Mouse (Mus musculus): ENCODE measurements at regions not wholly inside any gene's neighbourhood (a gene's known extent, or its start where the extent isn't known, plus 50 kb on each side); places are given as distances from the start of the nearest gene placed in this dataset.

GRCm38 (mm10) chr10:108083220-108083619, 78.8 kb upstream of the Ppp1r12a start:
- no peak overlapping the region for H3K9ac ChIP-seq (ENCODE audit: low read length)
- H3K36me3 ChIP-seq (ENCODE audit: control insufficient read depth, insufficient read depth, low read length), result no peaks in the 10 kb centered on the region
- no peak overlapping the region for H3K4me3 ChIP-seq (ENCODE audit: low read depth, low read length)
- no peak overlapping the region for H3K4me2 ChIP-seq (ENCODE audit: low read depth, severe bottlenecking)
- DNase-seq (ENCODE audit: low spot score) (no peak), ATAC-seq (ENCODE audit: insufficient number of reproducible peaks, low FRiP score, low TSS enrichment, low read depth) (no peak)
- no peaks in the 10 kb centered on the region for H3K9me3 ChIP-seq (ENCODE audit: control insufficient read depth, low read length)
- no peaks in the 10 kb centered on the region for H3K27me3 ChIP-seq (ENCODE audit: control insufficient read depth, insufficient read depth, low read length)
- no peak overlapping the region for H3K27ac ChIP-seq (replicated peaks; ENCODE audit: low read depth, low read length)
- no peaks in the 10 kb centered on the region for H3K4me1 ChIP-seq (ENCODE audit: control insufficient read depth, insufficient read depth, low read length)

- H3K4me3 ChIP-seq (ENCODE audit: low read depth, low read length), result no peak overlapping the region
- H3K9me3 ChIP-seq (ENCODE audit: control insufficient read depth, low read length), result no peaks in the 10 kb centered on the region
- no peaks in the 10 kb centered on the region for H3K27me3 ChIP-seq (ENCODE audit: control insufficient read depth, insufficient read depth, low read length)
- no peaks in the 10 kb centered on the region for H3K4me1 ChIP-seq (ENCODE audit: control insufficient read depth, insufficient read depth, low read length)
- no peak overlapping the region for H3K4me2 ChIP-seq (ENCODE audit: low read depth, severe bottlenecking)
- H3K9ac ChIP-seq (ENCODE audit: low read length), result no peak overlapping the region
- ATAC-seq (ENCODE audit: insufficient number of reproducible peaks, low FRiP score, low TSS enrichment, low read depth), result no peak
- H3K36me3 ChIP-seq (ENCODE audit: control insufficient read depth, insufficient read depth, low read length), result no peaks in the 10 kb centered on the region
- DNase-seq (ENCODE audit: low spot score), result no peak
- H3K27ac ChIP-seq (replicated peaks; ENCODE audit: low read depth, low read length), result no peak overlapping the region
- WGBS, result 73% methylated on average over 5 of the region's 5 CpGs
Measured at GRCm38 (mm10) chr10:108075144-108075543, 86.8 kb upstream of the Ppp1r12a start.

GRCm38 (mm10) chr10:108073828-108074227, 88.2 kb upstream of the Ppp1r12a start:
- Histone ChIP-seq H3K36me3 (ENCODE audit: control insufficient read depth, insufficient read depth, low read length) (no peaks in the 10 kb centered on the region), H3K9me3 (ENCODE audit: control insufficient read depth, low read length) (no peaks in the 10 kb centered on the region), H3K4me2 (ENCODE audit: low read depth, severe bottlenecking) (no peak overlapping the region), H3K27me3 (ENCODE audit: control insufficient read depth, insufficient read depth, low read length) (no peaks in the 10 kb centered on the region), H3K4me1 (ENCODE audit: control insufficient read depth, insufficient read depth, low read length) (no peaks in the 10 kb centered on the region), H3K4me3 (ENCODE audit: low read depth, low read length) (no peak overlapping the region), H3K27ac (replicated peaks; ENCODE audit: low read depth, low read length) (no peak overlapping the region), H3K9ac (ENCODE audit: low read length) (no peak overlapping the region)
- 87% methylated on average over 4 of the region's 4 CpGs for WGBS
- DNase-seq (ENCODE audit: low spot score) (no peak), ATAC-seq (ENCODE audit: insufficient number of reproducible peaks, low FRiP score, low TSS enrichment, low read depth) (no peak)

DNA sequence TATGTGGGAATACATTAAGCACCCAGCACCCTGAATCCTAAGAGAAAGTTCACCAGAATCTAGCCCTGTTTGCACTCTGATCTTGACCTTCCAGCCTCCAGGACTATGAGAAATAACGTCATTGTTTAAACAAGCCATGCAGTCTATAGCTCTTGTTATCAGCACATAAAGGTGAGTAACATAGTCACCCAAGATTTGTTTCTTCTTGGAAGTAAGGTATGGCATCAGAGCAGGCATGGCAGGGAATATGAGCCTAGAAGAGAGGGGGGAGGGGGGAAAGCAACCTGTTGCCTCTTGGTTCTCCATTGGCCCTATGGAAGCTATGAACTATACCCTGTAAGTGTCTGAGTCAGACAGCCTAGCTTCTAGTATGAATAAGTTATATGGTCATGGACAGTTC, 89.8 kb upstream of the Ppp1r12a start:
- 97% methylated on average over 1 of the region's 1 CpGs for WGBS
- Histone ChIP-seq H3K4me3 (ENCODE audit: low read depth, low read length) (no peak overlapping the region), H3K4me2 (ENCODE audit: low read depth, severe bottlenecking) (no peak overlapping the region), H3K9me3 (ENCODE audit: control insufficient read depth, low read length) (no peaks in the 10 kb centered on the region), H3K27ac (replicated peaks; ENCODE audit: low read depth, low read length) (no peak overlapping the region), H3K9ac (ENCODE audit: low read length) (no peak overlapping the region), H3K36me3 (ENCODE audit: control insufficient read depth, insufficient read depth, low read length) (no peaks in the 10 kb centered on the region), H3K4me1 (ENCODE audit: control insufficient read depth, insufficient read depth, low read length) (no peaks in the 10 kb centered on the region), H3K27me3 (ENCODE audit: control insufficient read depth, insufficient read depth, low read length) (no peaks in the 10 kb centered on the region)
- ATAC-seq (ENCODE audit: insufficient number of reproducible peaks, low FRiP score, low TSS enrichment, low read depth) (no peak), DNase-seq (ENCODE audit: low spot score) (no peak)

DNA sequence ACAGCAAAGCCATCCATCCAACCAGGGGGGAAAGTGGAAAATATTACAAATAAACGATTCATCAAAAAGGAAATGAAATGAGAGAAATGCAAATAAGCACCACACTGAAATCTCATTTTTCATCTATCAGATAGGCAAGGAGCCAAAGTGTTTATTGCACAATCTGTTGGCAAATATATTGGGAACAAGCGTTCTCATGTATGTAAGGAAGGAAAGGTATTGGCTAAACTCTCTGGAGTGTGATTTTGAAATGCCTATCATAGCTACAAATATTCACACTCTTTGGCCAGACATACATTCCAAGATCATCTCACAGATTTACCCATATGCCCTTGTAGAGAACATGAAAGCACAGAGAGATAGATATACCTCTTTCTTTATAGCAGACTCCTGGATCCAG, 90.6 kb upstream of the Ppp1r12a start:
- Histone ChIP-seq H3K9ac (ENCODE audit: low read length) (no peak overlapping the region), H3K27ac (replicated peaks; ENCODE audit: low read depth, low read length) (no peak overlapping the region), H3K4me3 (ENCODE audit: low read depth, low read length) (no peak overlapping the region), H3K36me3 (ENCODE audit: control insufficient read depth, insufficient read depth, low read length) (no peaks in the 10 kb centered on the region), H3K27me3 (ENCODE audit: control insufficient read depth, insufficient read depth, low read length) (no peaks in the 10 kb centered on the region), H3K4me2 (ENCODE audit: low read depth, severe bottlenecking) (no peak overlapping the region), H3K9me3 (ENCODE audit: control insufficient read depth, low read length) (no peaks in the 10 kb centered on the region), H3K4me1 (ENCODE audit: control insufficient read depth, insufficient read depth, low read length) (no peaks in the 10 kb centered on the region)
- 90% methylated on average over 2 of the region's 2 CpGs for WGBS
- DNase-seq (ENCODE audit: low spot score) (no peak), ATAC-seq (ENCODE audit: insufficient number of reproducible peaks, low FRiP score, low TSS enrichment, low read depth) (no peak)

DNA sequence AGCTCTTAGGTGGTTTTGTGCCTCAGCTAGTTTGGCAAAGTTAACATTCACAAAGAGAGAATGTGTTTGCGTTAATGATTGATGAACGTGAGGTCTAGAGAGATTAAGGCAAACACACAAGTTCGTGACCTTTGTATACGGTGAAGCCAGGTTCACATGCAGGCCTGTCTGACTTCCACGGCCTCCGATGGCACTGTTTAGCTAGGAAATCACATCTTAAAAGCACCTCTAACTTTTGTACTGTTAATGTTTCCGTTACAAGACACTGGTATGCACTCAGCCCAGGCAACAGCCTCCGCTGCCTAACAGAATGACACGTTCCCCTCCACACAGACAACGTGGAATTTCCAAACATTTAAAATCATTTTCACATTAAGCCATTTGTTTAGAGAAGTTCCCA, 94.3 kb upstream of the Ppp1r12a start:
- H3K27ac ChIP-seq (replicated peaks; ENCODE audit: low read depth, low read length), result no peak overlapping the region
- H3K4me3 ChIP-seq (ENCODE audit: low read depth, low read length), result no peak overlapping the region
- 64% methylated on average over 10 of the region's 10 CpGs for WGBS
- H3K9me3 ChIP-seq (ENCODE audit: control insufficient read depth, low read length), result no peaks in the 10 kb centered on the region
- no peak for ATAC-seq (ENCODE audit: insufficient number of reproducible peaks, low FRiP score, low TSS enrichment, low read depth)
- H3K4me1 ChIP-seq (ENCODE audit: control insufficient read depth, insufficient read depth, low read length), result no peaks in the 10 kb centered on the region
- H3K36me3 ChIP-seq (ENCODE audit: control insufficient read depth, insufficient read depth, low read length), result no peaks in the 10 kb centered on the region
- DNase-seq (ENCODE audit: low spot score), result no peak
- no peak overlapping the region for H3K4me2 ChIP-seq (ENCODE audit: low read depth, severe bottlenecking)
- H3K27me3 ChIP-seq (ENCODE audit: control insufficient read depth, insufficient read depth, low read length), result no peaks in the 10 kb centered on the region
- H3K9ac ChIP-seq (ENCODE audit: low read length), result no peak overlapping the region

DNA sequence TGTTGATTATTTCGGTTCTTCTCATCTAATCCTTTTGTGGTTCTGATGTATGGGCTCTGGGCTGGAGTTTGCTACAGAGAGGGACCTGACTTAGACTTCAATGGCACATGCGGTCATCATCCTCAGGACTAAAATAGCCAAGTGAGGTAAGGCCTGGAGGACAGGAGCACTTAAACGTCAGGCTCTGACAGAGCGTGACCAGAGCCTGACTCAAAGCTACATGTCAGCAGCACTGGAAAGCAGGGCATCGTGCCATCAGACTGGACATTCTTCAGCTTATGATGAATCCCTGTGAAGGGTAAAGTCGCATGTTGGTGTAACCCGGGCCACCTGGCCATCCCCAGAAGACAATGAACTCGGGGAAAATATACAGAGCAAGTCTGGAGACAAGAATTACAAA, 95.8 kb upstream of the Ppp1r12a start:
- ATAC-seq (ENCODE audit: insufficient number of reproducible peaks, low FRiP score, low TSS enrichment, low read depth) (no peak), DNase-seq (ENCODE audit: low spot score) (no peak)
- no peaks in the 10 kb centered on the region for H3K4me1 ChIP-seq (ENCODE audit: control insufficient read depth, insufficient read depth, low read length)
- no peak overlapping the region for H3K27ac ChIP-seq (replicated peaks; ENCODE audit: low read depth, low read length)
- no peaks in the 10 kb centered on the region for H3K9me3 ChIP-seq (ENCODE audit: control insufficient read depth, low read length)
- H3K9ac ChIP-seq (ENCODE audit: low read length), result no peak overlapping the region
- WGBS, result 88% methylated on average over 8 of the region's 8 CpGs
- no peaks in the 10 kb centered on the region for H3K36me3 ChIP-seq (ENCODE audit: control insufficient read depth, insufficient read depth, low read length)
- no peaks in the 10 kb centered on the region for H3K27me3 ChIP-seq (ENCODE audit: control insufficient read depth, insufficient read depth, low read length)
- H3K4me3 ChIP-seq (ENCODE audit: low read depth, low read length), result no peak overlapping the region
- no peak overlapping the region for H3K4me2 ChIP-seq (ENCODE audit: low read depth, severe bottlenecking)

- H3K4me1 ChIP-seq (ENCODE audit: control insufficient read depth, insufficient read depth, low read length), result no peaks in the 10 kb centered on the region
- ATAC-seq (ENCODE audit: insufficient number of reproducible peaks, low FRiP score, low TSS enrichment, low read depth), result no peak
- H3K9ac ChIP-seq (ENCODE audit: low read length), result no peak overlapping the region
- H3K27ac ChIP-seq (replicated peaks; ENCODE audit: low read depth, low read length), result no peak overlapping the region
- H3K27me3 ChIP-seq (ENCODE audit: control insufficient read depth, insufficient read depth, low read length), result no peaks in the 10 kb centered on the region
- H3K9me3 ChIP-seq (ENCODE audit: control insufficient read depth, low read length), result no peaks in the 10 kb centered on the region
- H3K36me3 ChIP-seq (ENCODE audit: control insufficient read depth, insufficient read depth, low read length), result no peaks in the 10 kb centered on the region
- no peak overlapping the region for H3K4me2 ChIP-seq (ENCODE audit: low read depth, severe bottlenecking)
- H3K4me3 ChIP-seq (ENCODE audit: low read depth, low read length), result no peak overlapping the region
- 41% methylated on average over 7 of the region's 7 CpGs for WGBS
- no peak for DNase-seq (ENCODE audit: low spot score)
Measured at GRCm38 (mm10) chr10:108061813-108062435, 100.1 kb upstream of the Ppp1r12a start.

- no peak overlapping the region for H3K4me3 ChIP-seq (ENCODE audit: low read depth, low read length)
- H3K36me3 ChIP-seq (ENCODE audit: control insufficient read depth, insufficient read depth, low read length), result no peaks in the 10 kb centered on the region
- H3K4me1 ChIP-seq (ENCODE audit: control insufficient read depth, insufficient read depth, low read length), result no peaks in the 10 kb centered on the region
- H3K4me2 ChIP-seq (ENCODE audit: low read depth, severe bottlenecking), result no peak overlapping the region
- ATAC-seq (ENCODE audit: insufficient number of reproducible peaks, low FRiP score, low TSS enrichment, low read depth) (no peak), DNase-seq (ENCODE audit: low spot score) (no peak)
- H3K9ac ChIP-seq (ENCODE audit: low read length), result no peak overlapping the region
- H3K27ac ChIP-seq (replicated peaks; ENCODE audit: low read depth, low read length), result no peak overlapping the region
- H3K27me3 ChIP-seq (ENCODE audit: control insufficient read depth, insufficient read depth, low read length), result no peaks in the 10 kb centered on the region
- WGBS, result 90% methylated on average over 3 of the region's 3 CpGs
- H3K9me3 ChIP-seq (ENCODE audit: control insufficient read depth, low read length), result no peaks in the 10 kb centered on the region
Measured at GRCm38 (mm10) chr10:108060554-108060953, 101.4 kb upstream of the Ppp1r12a start.

Data from limb, embryonic 11.5 days (tissue).